In genomic region chr2:38111655-38112351, GRCm38 (mm10) we compare ENCODE assay signal across 8 mouse cellular contexts.
DNase-seq lines count a peak whose midpoint lies in the region; ATAC-seq and TF ChIP-seq lines count a peak whose summit lies in the region.

No protein-coding gene starts in this region.

- no peak for TF ChIP-seq CTCF in lung, adult 2 months (IDR thresholded peaks at IDR 0.05; ENCODE audit: insufficient read depth, low read length)

- no peak overlapping the region for H3K4me3 ChIP-seq in lung, embryonic 15.5 days
- no peak overlapping the region for H3K4me3 ChIP-seq in lung, adult 2 months (replicated peaks; ENCODE audit: extremely low read depth, low read depth, low read length)

- WGBS in lung, embryonic 15.5 days: 55% methylated on average over 5 of the region's 5 CpGs
- WGBS in lung, adult 2 months: 60% methylated on average over 5 of the region's 5 CpGs

- H3K9ac ChIP-seq in lung, embryonic 15.5 days: no peak overlapping the region

- H3K4me1 ChIP-seq in lung, embryonic 15.5 days: peaks cover 10% of the 10 kb centered on the region
- H3K4me1 ChIP-seq in lung, adult 2 months (ENCODE audit: control insufficient read depth, insufficient read depth, low read length): peaks cover 5% of the 10 kb centered on the region; the same call in 1 of the 2 replicates

- H3K27ac ChIP-seq in lung, embryonic 15.5 days: no peak overlapping the region

- H3K9me3 ChIP-seq in lung, embryonic 15.5 days: no peaks in the 10 kb centered on the region

- intact Hi-C loops in left cerebral cortex, postnatal 10 days (cut with DNase I): no loop called here

- no peaks in the 10 kb centered on the region for H3K27me3 ChIP-seq in lung, embryonic 15.5 days

- no peak for TF ChIP-seq POLR2A in lung, adult 2 months (IDR thresholded peaks at IDR 0.05; ENCODE audit: borderline replicate concordance, extremely low read depth, low read depth, low read length)

- peak; percentile 75; the same call in 1 of the 2 replicates for ATAC-seq in lung, embryonic 15.5 days (ENCODE audit: borderline replicate concordance, extremely low read depth, low FRiP score, low TSS enrichment)
- no peak for ATAC-seq in inflammation-experienced regulatory T-cells, adult 6 months

- no peak overlapping the region for H3K4me2 ChIP-seq in lung, embryonic 15.5 days

- no peaks in the 10 kb centered on the region for H3K36me3 ChIP-seq in lung, embryonic 15.5 days

- peak; percentile 31 for DNase-seq in embryo, embryonic 11 days
- no peak for DNase-seq in embryo, embryonic 10 days (ENCODE audit: low spot score)
- DNase-seq in lung, adult 2 months: no peak
- peak; percentile 25 to 46 for DNase-seq in left cerebral cortex, postnatal 10 days (ENCODE audit: extremely low spot score in 1 of 2, low spot score in 2 of 2)
- peak; percentile 12 to 17 for DNase-seq in right cerebral cortex, postnatal 36 days (ENCODE audit: low spot score in 2 of 2)
- no peak for DNase-seq in cerebellum, adult 9-10 months

Comparison
In these comparisons a context has a peak if more than half of its experiments do, and no peak if none do; other contexts are left out.
1. DNase-seq: peak in embryo, embryonic 11 days (single experiment), left cerebral cortex, postnatal 10 days (2 of 2) and right cerebral cortex, postnatal 36 days (2 of 2); none in embryo, embryonic 10 days (single experiment), lung, adult 2 months (single experiment) and cerebellum, adult 9-10 months (single experiment).